Mouse (Mus musculus): ENCODE data around the gene Rbm47. TPM values are rescaled to one million over a fixed set of nuclear protein-coding genes. Genes with fewer than 3 reads are reported as not detected.

Gene Rbm47
- polyA plus RNA-seq, 1 experiment from 2014 or later = 0.37 TPM

GRCm38 (mm10) chr5:65973189-65973588 lies 199.7 kb downstream of the Rbm47 start:
- no peak overlapping the region for H3K4me3 ChIP-seq (ENCODE audit: low read depth, low read length)
- H3K4me1 ChIP-seq (ENCODE audit: control insufficient read depth, insufficient read depth, low read length) = no peaks in the 10 kb centered on the region
- H3K36me3 ChIP-seq (ENCODE audit: control insufficient read depth, insufficient read depth, low read length) = no peaks in the 10 kb centered on the region
- H3K4me2 ChIP-seq (ENCODE audit: low read depth, low read length) = no peak overlapping the region
- H3K27ac ChIP-seq (ENCODE audit: low read depth, low read length) = no peak overlapping the region
- no peak overlapping the region for H3K9ac ChIP-seq (replicated peaks; ENCODE audit: low read depth, low read length)
- WGBS = 79% methylated on average over 2 of the region's 2 CpGs
- ATAC-seq (ENCODE audit: low read depth) = no peak
- no peaks in the 10 kb centered on the region for H3K9me3 ChIP-seq (ENCODE audit: control insufficient read depth, low read length)
- no peaks in the 10 kb centered on the region for H3K27me3 ChIP-seq (ENCODE audit: control insufficient read depth, insufficient read depth, low read length)

DNA sequence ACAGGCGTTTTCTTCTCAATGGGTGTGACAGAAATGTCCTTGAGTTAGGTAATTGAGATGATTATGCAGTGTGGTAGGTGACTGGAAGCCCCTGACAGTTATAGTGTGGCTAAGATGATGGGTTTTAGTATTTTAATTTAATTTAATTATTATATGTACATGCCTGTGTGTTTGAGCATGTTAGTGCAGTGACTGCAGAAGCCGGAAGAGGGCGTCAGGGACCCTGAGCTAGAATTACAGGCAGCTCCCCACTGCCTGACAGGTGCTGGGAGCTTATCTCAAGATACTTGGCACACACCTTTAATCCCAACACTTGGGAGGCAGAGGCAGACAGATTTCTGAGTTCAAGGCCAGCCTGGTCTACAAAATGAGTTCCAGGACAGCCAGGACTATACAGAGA lies 204.9 kb downstream of the Rbm47 start:
- no peaks in the 10 kb centered on the region for H3K9me3 ChIP-seq (ENCODE audit: control insufficient read depth, low read length)
- no peak overlapping the region for H3K9ac ChIP-seq (replicated peaks; ENCODE audit: low read depth, low read length)
- no peak overlapping the region for H3K4me2 ChIP-seq (ENCODE audit: low read depth, low read length)
- H3K27me3 ChIP-seq (ENCODE audit: control insufficient read depth, insufficient read depth, low read length) = no peaks in the 10 kb centered on the region
- WGBS = 97% methylated on average over 3 of the region's 3 CpGs
- no peaks in the 10 kb centered on the region for H3K36me3 ChIP-seq (ENCODE audit: control insufficient read depth, insufficient read depth, low read length)
- no peak overlapping the region for H3K27ac ChIP-seq (ENCODE audit: low read depth, low read length)
- no peak overlapping the region for H3K4me3 ChIP-seq (ENCODE audit: low read depth, low read length)
- no peaks in the 10 kb centered on the region for H3K4me1 ChIP-seq (ENCODE audit: control insufficient read depth, insufficient read depth, low read length)
- no peak for ATAC-seq (ENCODE audit: low read depth)

GRCm38 (mm10) chr5:65967091-65967490 lies 205.8 kb downstream of the Rbm47 start:
- no peaks in the 10 kb centered on the region for H3K9me3 ChIP-seq (ENCODE audit: control insufficient read depth, low read length)
- no peaks in the 10 kb centered on the region for H3K27me3 ChIP-seq (ENCODE audit: control insufficient read depth, insufficient read depth, low read length)
- H3K27ac ChIP-seq (ENCODE audit: low read depth, low read length) = no peak overlapping the region
- H3K9ac ChIP-seq (replicated peaks; ENCODE audit: low read depth, low read length) = no peak overlapping the region
- H3K36me3 ChIP-seq (ENCODE audit: control insufficient read depth, insufficient read depth, low read length) = no peaks in the 10 kb centered on the region
- no peak overlapping the region for H3K4me2 ChIP-seq (ENCODE audit: low read depth, low read length)
- whole genome bisulfite sequencing = 70% methylated on average over 12 of the region's 12 CpGs
- no peak overlapping the region for H3K4me3 ChIP-seq (ENCODE audit: low read depth, low read length)
- H3K4me1 ChIP-seq (ENCODE audit: control insufficient read depth, insufficient read depth, low read length) = no peaks in the 10 kb centered on the region
- ATAC-seq (ENCODE audit: low read depth) = no peak

Small RNA genes lying within 50 kb of the gene (microRNA-seq; reads per million reads assigned to microRNA genes)
- gene Gm25952 = not detected

Other genes starting within 250 kb of the Rbm47 start
- gene Chrna9, start 238.2 kb downstream of the Rbm47 start, polyA plus RNA-seq (2014; fragmentation: Nextera tagmentation; extraction: Ambion mirVana) = not detected in 2 replicates
- gene 9130230L23Rik, start 168.8 kb downstream of the Rbm47 start, polyA plus RNA-seq (2014; fragmentation: Nextera tagmentation; extraction: Ambion mirVana) = not detected in 2 replicates
- gene Nsun7, start 86.8 kb upstream of the Rbm47 start, polyA plus RNA-seq (2014; fragmentation: Nextera tagmentation; extraction: Ambion mirVana) = 2.6 and 2.9 TPM in 2 replicates

Data from neural tube, embryonic 14.5 days (tissue).